In genomic region chrX:73637415-73637814, GRCm38 (mm10) we compare ENCODE assay signal across 10 mouse cellular contexts. TPM values are rescaled to one million over a fixed set of nuclear protein-coding genes. Genes with fewer than 3 reads are reported as not detected.
DNase-seq lines count a peak whose midpoint lies in the region; ATAC-seq and TF ChIP-seq lines count a peak whose summit lies in the region.
"Had no signal": no experiment of that assay in that cellular context is flagged by ENCODE, and none has a peak within 500 bp of the region (broad histone marks: within the 10 kb centered on the region; RNA-seq: fewer than 3 reads in every experiment).

No protein-coding gene starts in this region.

- no peak for DNase-seq in heart, postnatal 10 days
- peak; percentile 47 for DNase-seq in R1 (ENCODE audit: low read depth, low spot score)
- peak; percentile 11 for DNase-seq in hindbrain, embryonic 10.5 days (ENCODE audit: low spot score)
- no peak for DNase-seq in liver, postnatal 0 days
- DNase-seq in left cerebral cortex, adult 8-10 months (ENCODE audit: low spot score in 2 of 2): no peak
- no peak for DNase-seq in left cerebral cortex, adult 11 months (ENCODE audit: low spot score)

- ATAC-seq in heart, embryonic 14.5 days (ENCODE audit: insufficient number of reproducible peaks, insufficient read depth, low FRiP score, low read depth): no peak
- no peak for ATAC-seq in liver, postnatal 0 days
- no peak for ATAC-seq in cerebellum, adult (ENCODE audit: insufficient number of reproducible peaks, low FRiP score, low TSS enrichment)

- TF ChIP-seq EP300 in liver, postnatal 0 days (IDR thresholded peaks at IDR 0.05; ENCODE audit: low read depth): no peak

- H3K4me3 ChIP-seq in heart, embryonic 14.5 days (ENCODE audit: control insufficient read depth in 1 of 2, insufficient read depth in 1 of 2, low read depth in 1 of 2, low read length in 2 of 2): peak overlapping the region; percentile 23 to 31
- H3K4me3 ChIP-seq in hindbrain, embryonic 10.5 days: peak overlapping the region; percentile 45
- no peak overlapping the region for H3K4me3 ChIP-seq in liver, postnatal 0 days (ENCODE audit: low read depth, low read length)
- H3K4me3 ChIP-seq: erythroblast, embryonic 14.5 days had no signal

- H3K9me3 ChIP-seq in heart, embryonic 14.5 days (ENCODE audit: control insufficient read depth, low read length): no peaks in the 10 kb centered on the region
- H3K9me3 ChIP-seq in hindbrain, embryonic 10.5 days: 0 out of 2 replicates have a peak, but pooled peaks cover 5% of the 10 kb centered on the region
- no peaks in the 10 kb centered on the region for H3K9me3 ChIP-seq in liver, postnatal 0 days (ENCODE audit: low read length)

- no peaks in the 10 kb centered on the region for H3K36me3 ChIP-seq in heart, embryonic 14.5 days (ENCODE audit: control insufficient read depth, insufficient read depth, low read length)
- no peaks in the 10 kb centered on the region for H3K36me3 ChIP-seq in hindbrain, embryonic 10.5 days
- no peaks in the 10 kb centered on the region for H3K36me3 ChIP-seq in liver, postnatal 0 days (replicated peaks; ENCODE audit: insufficient read depth, low read length)

- H3K4me2 ChIP-seq in heart, embryonic 14.5 days (ENCODE audit: low read length): peak overlapping the region; percentile 62
- peak overlapping the region; percentile 52 for H3K4me2 ChIP-seq in liver, postnatal 0 days (ENCODE audit: low read depth, low read length)

- peaks cover 3 to 5% of the 10 kb centered on the region in 2 experiments; a peak in 1 of 4 replicates for H3K4me1 ChIP-seq in heart, embryonic 14.5 days (ENCODE audit: control insufficient read depth in 2 of 2, insufficient read depth in 2 of 2, low read length in 2 of 2)
- H3K4me1 ChIP-seq in hindbrain, embryonic 10.5 days (replicated peaks): peaks cover 23% of the 10 kb centered on the region
- H3K4me1 ChIP-seq in liver, postnatal 0 days (ENCODE audit: insufficient read depth): 0 out of 2 replicates have a peak, but pooled peaks cover 3% of the 10 kb centered on the region

- intact Hi-C loops in heart, postnatal 10 days (cut with DNase I): no loop called here

- no peak for TF ChIP-seq CTCF in liver, postnatal 0 days (IDR thresholded peaks at IDR 0.05; ENCODE audit: low read depth)

- WGBS in heart, embryonic 14.5 days: 22% methylated on average over 18 of the region's 19 CpGs
- 15% methylated on average over 19 of the region's 19 CpGs for WGBS in hindbrain, embryonic 10.5 days
- WGBS in liver, postnatal 0 days (ENCODE audit: insufficient replicate concordance): 19% methylated on average over 18 of the region's 19 CpGs

- no peak overlapping the region; the same call in 1 of the 2 replicates for H3K9ac ChIP-seq in heart, embryonic 14.5 days (ENCODE audit: low read length)
- H3K9ac ChIP-seq in liver, postnatal 0 days (replicated peaks): no peak overlapping the region

- H3K27me3 ChIP-seq in heart, embryonic 14.5 days (ENCODE audit: control insufficient read depth, insufficient read depth, low read length): peaks cover 49% of the 10 kb centered on the region
- H3K27me3 ChIP-seq in hindbrain, embryonic 10.5 days (ENCODE audit: insufficient read depth, poor library complexity, severe bottlenecking): peaks cover 99% of the 10 kb centered on the region
- H3K27me3 ChIP-seq in liver, postnatal 0 days (ENCODE audit: insufficient read depth, low read length): peaks cover 37% of the 10 kb centered on the region

- no peak overlapping the region for H3K27ac ChIP-seq in heart, embryonic 14.5 days (replicated peaks in 1 of 2; ENCODE audit: control insufficient read depth in 1 of 2, insufficient read depth in 1 of 2, low read depth in 2 of 2, low read length in 2 of 2)
- peak overlapping the region; percentile 53; the same call in 1 of the 2 replicates for H3K27ac ChIP-seq in hindbrain, embryonic 10.5 days
- H3K27ac ChIP-seq in liver, postnatal 0 days (ENCODE audit: low read depth): no peak overlapping the region

RNA-seq across cellular contexts. Expression of gene Dusp9, which starts 1.8 kb away (rescaled TPM):
- 0.70 and 0.80 TPM in 2 replicates for polyA plus RNA-seq in heart, embryonic 14.5 days (2014; fragmentation: Nextera tagmentation; extraction: Ambion mirVana)
- under 1 TPM in 1 of 2 experiments, not detected in 1; 0.14 TPM for total RNA-seq in heart, postnatal 10 days (2021)
- polyA plus RNA-seq in hindbrain, embryonic 10.5 days (2016; fragmentation: Nextera tagmentation; extraction: Ambion mirVana): 32.9 and 49.2 TPM in 2 replicates
- 3.9 and 4.2 TPM in 2 replicates for polyA plus RNA-seq in liver, postnatal 0 days (2015; fragmentation: Nextera tagmentation; extraction: Ambion mirVana)
- total RNA-seq in left cerebral cortex, adult 8-10 months (2022): under 1 TPM; 0.42 to 0.87 (median 0.82) TPM

RNA-seq across cellular contexts. Expression of gene Pnck, which starts 22.5 kb away (rescaled TPM):
- 11.6 and 12.9 TPM in 2 replicates for polyA plus RNA-seq in heart, embryonic 14.5 days (2014; fragmentation: Nextera tagmentation; extraction: Ambion mirVana)
- 1 to 10 TPM; 8.0 to 8.4 TPM for total RNA-seq in heart, postnatal 10 days (2021)
- 7.6 and 12.9 TPM in 2 replicates for polyA plus RNA-seq in hindbrain, embryonic 10.5 days (2016; fragmentation: Nextera tagmentation; extraction: Ambion mirVana)
- 0.61 and 0.66 TPM in 2 replicates for polyA plus RNA-seq in liver, postnatal 0 days (2015; fragmentation: Nextera tagmentation; extraction: Ambion mirVana)
- 100 to 1,000 TPM in 1 of 4 experiments, 10 to 100 TPM in 3; 83.1 to 100 (median 96.2) TPM for total RNA-seq in left cerebral cortex, adult 8-10 months (2022)
- total RNA-seq: MEL had no signal
- polyA plus RNA-seq: erythroblast, embryonic 14.5 days had no signal

RNA-seq across cellular contexts. Expression of gene Slc6a8, which starts 35.5 kb away (rescaled TPM):
- 11.8 and 11.9 TPM in 2 replicates for polyA plus RNA-seq in heart, embryonic 14.5 days (2014; fragmentation: Nextera tagmentation; extraction: Ambion mirVana)
- total RNA-seq in heart, postnatal 10 days (2021): 100 to 1,000 TPM; 112 to 126 TPM
- 5.0 and 5.6 TPM in 2 replicates for polyA plus RNA-seq in hindbrain, embryonic 10.5 days (2016; fragmentation: Nextera tagmentation; extraction: Ambion mirVana)
- polyA plus RNA-seq in liver, postnatal 0 days (2015; fragmentation: Nextera tagmentation; extraction: Ambion mirVana): 0.72 and 0.81 TPM in 2 replicates
- 100 to 1,000 TPM; 103 to 124 (median 111) TPM for total RNA-seq in left cerebral cortex, adult 8-10 months (2022)
- polyA plus RNA-seq: erythroblast, embryonic 14.5 days had no signal

Comparison
In these comparisons a context has a peak if more than half of its experiments do, and no peak if none do; other contexts are left out.
1. DNase-seq: peak in R1 (single experiment) and hindbrain, embryonic 10.5 days (single experiment); none in heart, postnatal 10 days (0 of 2), liver, postnatal 0 days (single experiment), left cerebral cortex, adult 8-10 months (0 of 2) and left cerebral cortex, adult 11 months (single experiment).